Mouse (Mus musculus) hindbrain, embryonic 10.5 days (tissue): ENCODE results near the gene Nhsl1. TPM values are rescaled to one million over a fixed set of nuclear protein-coding genes. Genes with fewer than 3 reads are reported as not detected.

Experiments used
- DNase-seq: peaks from one replicate; pipeline ENCODE4 v3.0.0-alpha.2; 2017; ENCODE audit warnings: low spot score
- H3K27ac ChIP-seq: fragments of 300-500 bp; sonication (generic); 2 replicates; pipeline ENCODE4 v1.5.1; 2016; ENCODE audit warnings: mild to moderate bottlenecking, moderate library complexity
- H3K27me3 ChIP-seq: fragments of 300-500 bp; sonication (generic); 2 replicates; pipeline ENCODE4 v1.6.1; 2016; ENCODE audit warnings: mild to moderate bottlenecking; ENCODE audit not compliant: poor library complexity, insufficient read depth, severe bottlenecking
- H3K36me3 ChIP-seq: fragments of 300-500 bp; sonication (generic); 2 replicates; pipeline ENCODE4 v1.6.1; 2016; ENCODE audit warnings: mild to moderate bottlenecking, moderate library complexity
- H3K4me1 ChIP-seq: fragments of 300-500 bp; sonication (generic); replicated peaks from 2 replicates; pipeline ENCODE4 v1.6.1; 2016; ENCODE audit warnings: mild to moderate bottlenecking
- H3K4me3 ChIP-seq: fragments of 300-500 bp; sonication (generic); 2 replicates; pipeline ENCODE4 v1.5.1; 2016; ENCODE audit warnings: mild to moderate bottlenecking, moderate library complexity
- H3K9me3 ChIP-seq: fragments of 300-500 bp; sonication (generic); 2 replicates; pipeline ENCODE4 v1.6.1; 2016; ENCODE audit warnings: mild to moderate bottlenecking, moderate library complexity
- WGBS: fragments of 180-500 bp; shearing (Covaris S2); methylation state at CpG from one replicate; pipeline ENCODE4 v1.1.7; 2016; 5-methylcytosine and 5-hydroxymethylcytosine counted together
- polyA plus RNA-seq: library from polyadenylated mRNA; unstranded; fragments of >200 nt; fragmentation: Nextera tagmentation; extraction: Ambion mirVana; gene quantifications from 2 replicates; pipeline ENCODE4 v1.2.1, GENCODE M21; 2016

Gene Nhsl1
- polyA plus RNA-seq, 1 experiment from 2014 or later = 15.7 TPM

DNA sequence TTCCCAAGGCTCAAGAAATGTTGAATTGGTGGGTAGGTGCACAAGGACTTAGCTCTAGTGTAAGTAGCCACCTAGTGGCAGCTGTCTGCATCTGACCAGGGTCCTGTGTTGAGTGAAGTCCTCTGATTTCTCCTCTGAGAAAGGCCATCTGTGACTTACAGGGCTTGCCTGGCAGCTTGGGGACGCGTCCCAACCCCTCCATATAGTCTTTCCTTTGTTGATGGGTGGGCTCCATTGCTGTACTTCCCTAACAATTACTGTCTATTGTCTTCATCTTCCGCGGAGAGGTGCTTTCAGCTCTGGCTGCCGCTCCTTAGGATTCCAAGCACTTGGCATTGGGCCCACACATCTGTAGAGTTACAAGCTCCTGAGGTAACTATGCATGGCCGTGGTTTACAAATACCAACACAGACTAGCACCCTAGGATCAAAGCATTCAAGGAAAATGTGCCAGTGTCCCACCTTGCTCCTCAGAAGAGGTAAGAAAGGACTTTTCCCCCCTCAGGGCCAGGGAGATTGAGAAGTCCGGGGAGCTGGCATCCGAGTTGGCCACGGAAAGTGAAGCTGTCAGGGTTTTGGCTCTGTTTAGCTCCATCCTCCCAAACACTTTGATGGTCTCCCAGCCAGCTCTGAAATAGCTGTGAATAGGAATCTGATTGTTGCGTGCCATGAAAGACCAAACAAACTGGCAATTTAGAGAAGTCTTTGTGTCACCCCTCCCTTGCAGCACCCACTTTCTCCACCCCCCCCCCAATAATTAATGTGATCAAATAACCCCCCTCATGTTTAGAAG, 70.2 kb downstream of the Nhsl1 start:
- 42% methylated on average over 10 of the region's 10 CpGs for WGBS
- H3K36me3 ChIP-seq = no peaks in the 10 kb centered on the region
- H3K4me1 ChIP-seq = peaks cover 34% of the 10 kb centered on the region
- H3K9me3 ChIP-seq = no peaks in the 10 kb centered on the region
- H3K27me3 ChIP-seq = no peaks in the 10 kb centered on the region
- H3K27ac ChIP-seq = peak overlapping the region; percentile 59; the same call in 1 of the 2 replicates
- DNase-seq = peak; percentile 72
- H3K4me3 ChIP-seq = no peak overlapping the region

DNA sequence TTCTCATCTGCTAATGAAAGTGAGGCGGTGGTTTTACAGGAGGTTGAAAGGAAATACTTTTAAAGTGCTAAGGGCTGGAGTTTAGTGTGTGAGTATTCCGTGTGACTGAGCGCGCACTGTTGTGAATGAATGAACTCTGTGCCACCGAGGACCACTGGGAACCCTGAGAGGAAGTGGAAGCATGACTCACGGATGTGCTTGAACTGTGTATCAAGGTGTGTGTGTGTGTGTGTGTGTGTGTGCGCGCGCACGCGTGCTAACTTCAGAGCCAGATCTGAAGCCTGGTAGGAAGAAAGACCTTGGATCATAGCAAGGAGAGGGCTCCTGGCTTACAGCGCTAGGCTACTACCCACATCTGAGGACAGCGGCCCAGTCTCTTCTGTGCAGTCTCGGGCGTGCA, 71.2 kb downstream of the Nhsl1 start:
- H3K4me1 ChIP-seq = peaks cover 38% of the 10 kb centered on the region
- no peaks in the 10 kb centered on the region for H3K27me3 ChIP-seq
- H3K4me3 ChIP-seq = no peak overlapping the region
- DNase-seq = no peak
- H3K36me3 ChIP-seq = no peaks in the 10 kb centered on the region
- H3K27ac ChIP-seq = no peak overlapping the region
- WGBS = 88% methylated on average over 15 of the region's 15 CpGs
- H3K9me3 ChIP-seq = no peaks in the 10 kb centered on the region

DNA sequence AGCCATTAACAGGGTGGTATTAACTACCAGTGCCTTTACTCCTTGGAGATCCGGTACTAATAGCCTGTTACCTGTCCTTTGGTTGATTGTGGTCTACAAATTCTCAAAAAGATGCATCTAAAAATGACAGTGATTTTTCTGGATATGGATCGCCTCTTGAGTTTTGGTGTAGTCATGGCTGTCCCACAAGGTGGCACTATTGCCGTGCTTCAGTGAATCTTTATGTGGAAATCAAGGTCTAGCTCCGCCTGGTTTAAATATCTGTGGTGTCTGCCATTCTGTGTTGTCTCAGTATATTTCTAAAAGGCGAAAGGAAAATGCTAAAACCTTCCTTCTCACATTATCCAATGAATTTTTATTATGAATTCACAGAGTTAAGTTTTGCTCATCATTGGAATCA, 72.8 kb downstream of the Nhsl1 start:
- WGBS = 49% methylated on average over 5 of the region's 5 CpGs
- Histone ChIP-seq H3K4me3 (no peak overlapping the region), H3K27ac (no peak overlapping the region), H3K36me3 (no peaks in the 10 kb centered on the region), H3K9me3 (no peaks in the 10 kb centered on the region), H3K4me1 (peaks cover 32% of the 10 kb centered on the region), H3K27me3 (no peaks in the 10 kb centered on the region)
- no peak for DNase-seq

DNA sequence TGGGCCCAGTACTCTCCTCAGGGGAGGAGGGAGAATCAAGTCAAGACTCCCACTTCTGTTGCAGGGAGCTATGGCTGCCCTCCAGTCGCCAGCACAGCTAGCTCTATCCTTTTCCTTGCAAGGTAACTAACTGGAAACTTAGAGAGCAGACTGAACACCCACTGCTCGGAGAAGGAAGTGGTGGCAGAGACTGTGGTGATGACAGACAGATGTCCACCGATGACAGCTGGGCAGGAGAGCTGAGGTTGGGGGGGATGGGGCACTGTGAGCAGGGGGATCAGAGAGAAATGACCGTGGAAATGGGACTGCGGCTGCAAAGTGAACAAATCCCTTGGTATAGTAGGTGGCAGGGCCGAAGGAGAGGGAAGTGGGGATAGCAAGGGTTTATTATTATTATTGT, 73.5 kb downstream of the Nhsl1 start:
- WGBS = 73% methylated on average over 6 of the region's 6 CpGs
- Histone ChIP-seq H3K4me1 (peaks cover 26% of the 10 kb centered on the region), H3K27me3 (no peaks in the 10 kb centered on the region), H3K4me3 (no peak overlapping the region), H3K36me3 (no peaks in the 10 kb centered on the region), H3K9me3 (no peaks in the 10 kb centered on the region), H3K27ac (peak overlapping the region; percentile 66)
- no peak for DNase-seq

DNA sequence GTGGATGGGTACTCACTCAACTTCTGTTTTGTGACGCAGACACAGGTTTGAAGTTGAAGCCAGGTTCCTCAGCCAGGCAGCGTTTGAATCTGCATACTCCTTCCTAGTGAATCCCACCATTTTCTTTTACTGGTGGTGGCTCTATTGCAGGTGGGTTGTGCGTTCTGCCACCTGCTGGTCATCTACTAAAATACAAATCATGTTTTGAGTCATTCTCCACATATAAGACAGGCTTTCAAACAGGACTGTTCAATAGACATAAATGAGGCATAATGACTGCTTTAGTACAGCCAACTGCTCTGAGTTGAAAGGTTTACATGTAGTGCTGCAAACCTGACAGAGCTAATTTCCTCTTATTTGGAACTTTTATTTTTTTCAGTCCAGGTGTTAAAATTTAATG, 75.0 kb downstream of the Nhsl1 start:
- Histone ChIP-seq H3K4me3 (no peak overlapping the region), H3K9me3 (no peaks in the 10 kb centered on the region), H3K27me3 (no peaks in the 10 kb centered on the region), H3K36me3 (no peaks in the 10 kb centered on the region), H3K4me1 (peaks cover 22% of the 10 kb centered on the region), H3K27ac (no peak overlapping the region)
- 50% methylated on average over 3 of the region's 3 CpGs for WGBS
- DNase-seq = no peak

DNA sequence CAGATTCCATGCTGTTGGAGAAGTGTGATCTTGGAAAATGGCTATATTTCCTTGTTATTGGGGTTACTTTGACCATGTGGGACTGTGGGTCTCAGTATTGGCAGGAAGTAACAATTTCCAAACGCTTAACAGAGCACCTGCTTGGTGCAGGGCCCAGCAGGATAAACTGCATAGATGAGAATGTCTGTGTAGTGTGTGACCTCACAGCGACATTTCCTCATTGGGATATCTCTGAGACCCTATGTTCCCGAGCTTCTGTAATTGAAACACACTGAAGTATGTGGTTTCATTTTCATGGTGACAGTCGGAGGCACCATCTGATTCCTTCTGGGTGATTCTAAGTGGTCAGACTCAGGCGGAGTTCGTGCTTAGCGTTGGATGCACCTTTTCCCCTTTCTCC, 75.5 kb downstream of the Nhsl1 start:
- WGBS = 85% methylated on average over 7 of the region's 7 CpGs
- H3K4me3 ChIP-seq = no peak overlapping the region
- no peaks in the 10 kb centered on the region for H3K9me3 ChIP-seq
- 0 out of 2 replicates have a peak overlapping the region, but pooled peaks have one; percentile 9 for H3K27ac ChIP-seq
- no peaks in the 10 kb centered on the region for H3K27me3 ChIP-seq
- DNase-seq = no peak
- peaks cover 17% of the 10 kb centered on the region for H3K4me1 ChIP-seq
- H3K36me3 ChIP-seq = no peaks in the 10 kb centered on the region

DNA sequence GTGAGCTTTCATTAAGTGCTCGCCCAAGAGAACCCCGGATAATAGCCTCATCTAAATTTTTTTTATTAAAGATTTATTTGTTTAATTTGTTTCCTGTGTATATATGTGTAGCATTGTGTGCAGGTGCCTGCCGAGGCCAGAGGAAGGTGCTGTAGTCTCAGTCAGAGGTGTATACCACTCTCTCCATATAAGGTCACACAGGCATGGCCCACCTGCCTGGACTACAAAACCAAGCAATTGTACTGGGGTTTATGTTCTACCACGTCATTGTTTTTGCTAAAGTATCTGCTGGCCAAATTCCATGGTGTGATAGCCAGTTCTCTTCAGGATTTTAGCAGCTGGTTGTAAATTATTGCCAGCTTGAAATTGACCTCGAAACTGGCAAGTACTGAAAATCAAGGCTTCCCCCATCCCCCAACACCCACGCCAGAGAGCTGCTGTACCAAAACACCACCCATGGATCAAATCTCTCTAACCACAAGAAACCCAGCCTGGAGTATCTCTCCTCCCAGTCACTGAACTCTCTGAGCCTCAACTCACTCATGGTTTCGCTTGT, 81.4 kb downstream of the Nhsl1 start:
- Histone ChIP-seq H3K9me3 (no peaks in the 10 kb centered on the region), H3K4me3 (no peak overlapping the region), H3K27ac (no peak overlapping the region), H3K4me1 (peaks cover 27% of the 10 kb centered on the region), H3K27me3 (no peaks in the 10 kb centered on the region), H3K36me3 (no peaks in the 10 kb centered on the region)
- 81% methylated on average over 7 of the region's 7 CpGs for WGBS
- no peak for DNase-seq

DNA sequence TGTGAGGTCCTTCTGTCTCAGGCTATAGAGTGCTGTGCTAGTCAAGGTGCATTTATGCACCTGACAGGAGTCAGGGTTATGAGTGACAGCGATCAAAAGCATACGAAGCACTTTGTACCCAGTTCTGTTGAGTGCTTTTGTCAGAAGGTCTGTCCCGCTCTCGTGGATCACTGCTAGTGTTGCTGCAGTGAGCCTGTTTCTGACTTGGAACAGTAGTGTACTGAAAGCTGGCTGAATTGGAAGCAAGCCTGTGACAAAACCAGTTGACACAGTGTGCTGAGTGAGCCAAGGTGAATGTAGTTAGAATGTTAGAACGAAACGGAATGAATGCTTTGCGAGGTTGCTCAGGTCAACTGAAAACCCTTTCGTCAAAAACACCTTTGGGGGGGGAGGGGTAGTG, 82.2 kb downstream of the Nhsl1 start:
- DNase-seq = no peak
- Histone ChIP-seq H3K27ac (no peak overlapping the region), H3K36me3 (no peaks in the 10 kb centered on the region), H3K27me3 (no peaks in the 10 kb centered on the region), H3K4me1 (peaks cover 29% of the 10 kb centered on the region), H3K9me3 (no peaks in the 10 kb centered on the region), H3K4me3 (no peak overlapping the region)
- WGBS = 77% methylated on average over 8 of the region's 8 CpGs

DNA sequence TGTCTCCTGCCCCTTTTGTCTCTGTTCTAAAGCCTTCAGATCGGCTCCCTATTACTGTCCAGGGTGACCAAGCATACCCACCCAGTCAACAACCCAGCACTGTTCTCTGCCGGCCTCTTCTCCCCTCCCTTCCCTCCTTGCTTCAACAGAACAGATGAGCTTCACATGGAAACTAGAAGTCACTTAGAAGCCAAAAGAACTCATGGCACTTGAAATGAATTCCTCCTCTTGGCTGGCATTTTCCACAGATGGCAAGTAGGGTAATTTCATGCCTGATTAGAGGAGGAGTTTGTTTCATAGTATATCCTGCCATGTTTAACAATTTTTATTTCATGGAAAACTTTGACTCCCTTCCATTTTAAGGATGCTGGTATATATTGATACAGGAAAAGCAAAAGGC, 85.2 kb downstream of the Nhsl1 start:
- H3K9me3 ChIP-seq = no peaks in the 10 kb centered on the region
- DNase-seq = no peak
- no peak overlapping the region for H3K4me3 ChIP-seq
- H3K27ac ChIP-seq = peak overlapping the region; percentile 72
- no peaks in the 10 kb centered on the region for H3K36me3 ChIP-seq
- WGBS = 38% methylated on average over 2 of the region's 2 CpGs
- peaks cover 52% of the 10 kb centered on the region for H3K4me1 ChIP-seq
- H3K27me3 ChIP-seq = no peaks in the 10 kb centered on the region

DNA sequence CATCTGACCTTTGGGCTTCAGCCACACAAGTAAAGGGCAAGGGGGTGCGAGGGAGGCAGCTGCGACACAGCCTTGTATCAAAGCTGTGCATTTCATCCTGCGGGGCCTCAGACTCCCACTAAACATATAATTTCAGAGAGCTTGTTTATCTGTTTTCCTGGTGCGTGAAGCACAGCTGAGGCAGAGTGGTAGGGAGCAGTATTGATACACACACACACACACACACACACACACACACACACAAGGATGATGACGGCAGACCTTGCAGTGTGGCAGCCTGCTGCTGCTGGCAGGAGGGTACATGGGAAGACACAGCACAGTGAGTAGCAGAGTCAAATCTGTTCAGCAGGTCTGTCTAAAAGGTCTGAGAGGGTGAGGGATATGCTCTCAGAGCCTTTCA, 85.9 kb downstream of the Nhsl1 start:
- Histone ChIP-seq H3K4me1 (peaks cover 59% of the 10 kb centered on the region), H3K36me3 (no peaks in the 10 kb centered on the region), H3K4me3 (peak overlapping the region; percentile 22; the same call in 1 of the 2 replicates), H3K9me3 (no peaks in the 10 kb centered on the region), H3K27ac (peak overlapping the region; percentile 75), H3K27me3 (no peaks in the 10 kb centered on the region)
- no peak for DNase-seq
- 39% methylated on average over 5 of the region's 5 CpGs for WGBS

DNA sequence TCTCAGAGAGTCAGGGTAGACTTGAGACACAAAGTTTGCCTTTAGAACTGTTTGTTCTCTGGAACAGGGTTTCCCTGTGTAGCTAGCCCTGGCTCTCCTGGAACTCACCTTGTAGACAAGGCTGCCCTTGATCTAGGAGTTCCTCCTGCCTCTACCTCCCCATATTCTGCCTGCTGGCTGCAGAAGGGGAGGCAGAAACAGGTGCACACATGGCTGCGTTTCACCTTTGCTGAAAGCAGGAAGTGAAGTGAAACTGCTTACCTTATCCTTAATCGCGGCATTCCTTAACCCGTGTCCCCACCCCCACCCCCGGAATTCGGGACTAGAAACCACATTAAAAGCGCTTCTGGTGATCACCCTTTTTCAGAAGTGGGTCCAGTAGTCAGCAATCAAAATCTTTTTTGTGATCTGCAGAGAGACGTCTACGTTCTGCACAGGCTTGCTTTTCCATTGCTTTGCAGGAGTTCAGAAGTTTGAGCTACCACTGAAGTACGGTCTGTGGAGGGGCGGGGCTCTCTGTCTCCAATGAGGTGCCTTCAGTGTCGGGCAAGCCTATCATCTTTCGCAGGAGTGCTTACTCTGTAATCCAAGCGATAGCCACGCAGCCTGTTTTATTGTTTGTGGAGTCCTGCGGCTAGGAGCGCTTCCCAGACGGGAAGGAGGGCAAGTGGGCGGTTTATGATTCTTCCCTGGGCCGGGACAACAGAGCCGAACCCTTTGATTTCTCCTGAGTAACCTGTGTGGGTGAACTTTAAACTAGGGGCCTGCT, 88.5 kb downstream of the Nhsl1 start:
- no peaks in the 10 kb centered on the region for H3K36me3 ChIP-seq
- H3K27me3 ChIP-seq = no peaks in the 10 kb centered on the region
- H3K9me3 ChIP-seq = no peaks in the 10 kb centered on the region
- H3K4me3 ChIP-seq = peak overlapping the region; percentile 65
- H3K4me1 ChIP-seq = peaks cover 77% of the 10 kb centered on the region
- DNase-seq = peak; percentile 86
- WGBS = under 1% methylated on average over 21 of the region's 21 CpGs
- peak overlapping the region; percentile 93 for H3K27ac ChIP-seq

DNA sequence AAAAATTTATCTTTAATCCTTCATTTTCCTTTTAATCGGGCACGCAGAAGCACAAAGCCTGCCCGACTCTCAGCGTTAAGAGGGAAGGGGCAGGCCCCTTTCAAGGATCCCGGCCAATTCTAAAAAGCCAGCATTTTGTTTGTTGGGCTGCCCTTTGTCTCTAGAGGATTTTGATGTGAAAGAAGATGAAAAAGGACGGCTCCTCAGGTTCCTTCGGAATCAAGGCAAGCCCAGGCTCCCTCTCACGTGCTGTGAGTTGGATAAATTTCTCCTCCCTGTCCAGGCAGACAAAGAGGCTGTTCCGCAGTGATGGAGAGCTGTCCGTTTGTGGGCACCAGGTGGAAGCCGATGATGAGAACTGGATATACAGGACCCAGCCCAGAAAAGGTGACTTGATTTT, 89.3 kb downstream of the Nhsl1 start:
- no peaks in the 10 kb centered on the region for H3K27me3 ChIP-seq
- H3K36me3 ChIP-seq = no peaks in the 10 kb centered on the region
- peak overlapping the region; percentile 65 for H3K4me3 ChIP-seq
- no peak for DNase-seq
- peaks cover 80% of the 10 kb centered on the region for H3K4me1 ChIP-seq
- peak overlapping the region; percentile 93 for H3K27ac ChIP-seq
- H3K9me3 ChIP-seq = no peaks in the 10 kb centered on the region
- WGBS = 3% methylated on average over 11 of the region's 11 CpGs

DNA sequence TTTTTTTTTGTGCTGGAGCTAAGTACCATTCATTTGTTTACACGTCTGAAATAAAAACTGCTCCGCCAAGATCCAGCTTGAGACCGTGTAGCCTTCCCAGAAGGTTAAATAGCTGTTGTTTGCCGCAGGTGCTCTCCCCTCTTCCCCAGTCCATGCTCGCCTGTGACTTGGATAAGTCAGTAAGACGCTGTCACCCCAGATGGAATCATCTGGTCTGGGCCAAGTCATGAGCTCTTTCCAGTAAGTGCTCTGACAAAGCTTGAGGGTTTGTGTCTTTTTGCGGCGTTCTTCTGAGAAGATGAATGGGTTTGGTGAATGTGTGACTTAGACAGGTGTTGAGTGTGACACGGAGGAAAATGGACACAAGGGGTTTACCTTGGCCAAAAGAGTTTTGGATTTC, 89.8 kb downstream of the Nhsl1 start:
- Histone ChIP-seq H3K4me1 (peaks cover 77% of the 10 kb centered on the region), H3K27me3 (no peaks in the 10 kb centered on the region), H3K36me3 (no peaks in the 10 kb centered on the region), H3K9me3 (no peaks in the 10 kb centered on the region), H3K4me3 (peak overlapping the region; percentile 65), H3K27ac (peak overlapping the region; percentile 93)
- no peak for DNase-seq
- WGBS = 26% methylated on average over 9 of the region's 9 CpGs
